12 mouse cellular contexts compared by ENCODE assay signal in the genomic region with DNA sequence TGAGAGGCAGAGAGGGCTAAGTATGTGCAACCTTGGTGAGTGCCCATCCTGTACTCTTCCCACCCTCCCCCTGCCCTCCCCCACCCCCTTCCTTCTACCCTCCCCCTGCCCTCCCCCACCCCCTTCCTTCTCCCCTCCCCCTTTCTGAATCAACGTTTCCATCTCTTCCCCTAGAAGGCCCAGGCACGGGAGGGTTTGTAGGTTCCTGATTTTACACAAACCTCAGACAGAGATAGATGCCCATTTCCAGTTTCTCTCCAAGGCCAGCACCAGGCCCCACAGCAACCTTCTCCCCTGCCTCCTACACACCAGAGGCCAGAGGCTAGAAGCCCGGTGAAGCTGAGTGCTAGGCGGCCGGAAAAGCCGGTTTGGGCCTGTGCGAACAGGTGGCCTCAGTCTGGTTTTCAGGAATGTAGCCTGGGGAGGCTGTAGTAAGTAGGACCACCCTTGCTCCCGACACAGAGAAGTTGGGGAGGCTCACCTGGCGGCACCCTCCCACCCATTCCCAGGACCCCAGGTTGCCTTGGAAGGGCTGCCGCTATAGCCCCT. TPM values are rescaled to one million over a fixed set of nuclear protein-coding genes. Genes with fewer than 3 reads are reported as not detected.
DNase-seq lines count a peak whose midpoint lies in the region; ATAC-seq and TF ChIP-seq lines count a peak whose summit lies in the region.
"Had no signal": no experiment of that assay in that cellular context is flagged by ENCODE, and none has a peak within 500 bp of the region (broad histone marks: within the 10 kb centered on the region; RNA-seq: fewer than 3 reads in every experiment).

No protein-coding gene starts in this region.

- TF ChIP-seq CTCF in liver, postnatal 0 days (IDR thresholded peaks at IDR 0.05; ENCODE audit: low read depth), result no peak

- no peak for ATAC-seq in liver, postnatal 0 days
- ATAC-seq in megakaryocyte progenitor cell, adult 5-6 weeks (replicated peaks; ENCODE audit: poor library complexity), result peak; percentile 24
- no peak for ATAC-seq in activated CD4-positive, CD25-positive, alpha-beta regulatory T cell, adult 4 months
- ATAC-seq: forebrain, embryonic 16.5 days had no signal

- DNase-seq in liver, result peak; percentile 18
- no peak for DNase-seq in liver, postnatal 0 days
- DNase-seq in ZHBTc4 (ENCODE audit: low read depth, low spot score), result peak; percentile 69
- peak; percentile 66 for DNase-seq in kidney, postnatal 10 days
- no peak for DNase-seq in gastrocnemius, adult 8-10 months (ENCODE audit: low spot score in 2 of 2)
- no peak for DNase-seq in adrenal gland, postnatal 14 days
- DNase-seq: adrenal gland, adult 2 months; cerebellum, postnatal 14 days had no signal

- no peaks in the 10 kb centered on the region for H3K36me3 ChIP-seq in liver, postnatal 0 days (replicated peaks; ENCODE audit: insufficient read depth, low read length)
- H3K36me3 ChIP-seq: heart, embryonic 13.5 days had no signal

- no peak for TF ChIP-seq EP300 in liver, postnatal 0 days (IDR thresholded peaks at IDR 0.05; ENCODE audit: low read depth)

- WGBS in liver, postnatal 0 days (ENCODE audit: insufficient replicate concordance), result 52% methylated on average over 10 of the region's 10 CpGs

- no peaks in the 10 kb centered on the region for H3K9me3 ChIP-seq in liver, postnatal 0 days (ENCODE audit: low read length)
- H3K9me3 ChIP-seq: heart, embryonic 13.5 days had no signal

- H3K4me3 ChIP-seq in liver, postnatal 0 days (ENCODE audit: low read depth, low read length), result no peak overlapping the region
- H3K4me3 ChIP-seq: heart, embryonic 13.5 days had no signal

- no peaks in the 10 kb centered on the region for H3K27me3 ChIP-seq in liver, postnatal 0 days (ENCODE audit: insufficient read depth, low read length)
- H3K27me3 ChIP-seq: heart, embryonic 13.5 days had no signal

- H3K4me1 ChIP-seq in liver, postnatal 0 days (ENCODE audit: insufficient read depth), result peaks cover 8% of the 10 kb centered on the region

- no peak overlapping the region for H3K9ac ChIP-seq in liver, postnatal 0 days (replicated peaks)
- H3K9ac ChIP-seq: heart, embryonic 13.5 days had no signal

- no peak overlapping the region for H3K4me2 ChIP-seq in liver, postnatal 0 days (ENCODE audit: low read depth, low read length)
- H3K4me2 ChIP-seq: heart, embryonic 13.5 days had no signal

- H3K27ac ChIP-seq in liver, postnatal 0 days (ENCODE audit: low read depth), result no peak overlapping the region
- H3K27ac ChIP-seq: heart, embryonic 13.5 days had no signal

RNA-seq across cellular contexts. Expression of a gene that starts 48.3 kb away (rescaled TPM):
- 1.3 and 1.5 TPM in 2 replicates for polyA plus RNA-seq in liver, postnatal 0 days (2015; fragmentation: Nextera tagmentation; extraction: Ambion mirVana)
- total RNA-seq in megakaryocyte progenitor cell, adult 5-6 weeks (2015), result 3.7 and 4.6 TPM in 2 replicates
- total RNA-seq in megakaryocyte progenitor cell, adult 5-6 weeks (2017), result 2.5 and 4.7 TPM in 2 replicates
- 1 to 10 TPM; 2.3 to 2.9 TPM for polyA plus RNA-seq in activated CD4-positive, CD25-positive, alpha-beta regulatory T cell, adult 4 months (2017; shearing (Covaris generic))
- total RNA-seq in gastrocnemius, adult 8-10 months (2022), result 1 to 10 TPM; 3.6 to 5.5 (median 3.6) TPM
- 10.9 and 11.2 TPM in 2 replicates for total RNA-seq in adrenal gland, postnatal 14 days (2021)

Comparison
In these comparisons a context has a peak if more than half of its experiments do, and no peak if none do; other contexts are left out.
1. DNase-seq: peak in liver (single experiment), ZHBTc4 (single experiment) and kidney, postnatal 10 days (single experiment); none in liver, postnatal 0 days (single experiment), gastrocnemius, adult 8-10 months (0 of 2) and adrenal gland, postnatal 14 days (single experiment).